Mouse (Mus musculus) spleen, adult 2 months (tissue): ENCODE data around the gene Lyst.

ENCODE experiments used
- CTCF ChIP-seq: fragments of 200-500 bp; IDR thresholded peaks from 2 replicates; pipeline ENCODE4 v1.5.1; 2011; ENCODE audit warnings: mild to moderate bottlenecking, inconsistent platforms; ENCODE audit not compliant: insufficient read depth, insufficient read length, insufficient replicate concordance; ENCODE audit errors: extremely low read depth
- POLR2A ChIP-seq: fragments of 200-500 bp; IDR thresholded peaks from 2 replicates; pipeline ENCODE4 v1.6.1; 2011; ENCODE audit warnings: low read depth, low read length, inconsistent platforms

DNA sequence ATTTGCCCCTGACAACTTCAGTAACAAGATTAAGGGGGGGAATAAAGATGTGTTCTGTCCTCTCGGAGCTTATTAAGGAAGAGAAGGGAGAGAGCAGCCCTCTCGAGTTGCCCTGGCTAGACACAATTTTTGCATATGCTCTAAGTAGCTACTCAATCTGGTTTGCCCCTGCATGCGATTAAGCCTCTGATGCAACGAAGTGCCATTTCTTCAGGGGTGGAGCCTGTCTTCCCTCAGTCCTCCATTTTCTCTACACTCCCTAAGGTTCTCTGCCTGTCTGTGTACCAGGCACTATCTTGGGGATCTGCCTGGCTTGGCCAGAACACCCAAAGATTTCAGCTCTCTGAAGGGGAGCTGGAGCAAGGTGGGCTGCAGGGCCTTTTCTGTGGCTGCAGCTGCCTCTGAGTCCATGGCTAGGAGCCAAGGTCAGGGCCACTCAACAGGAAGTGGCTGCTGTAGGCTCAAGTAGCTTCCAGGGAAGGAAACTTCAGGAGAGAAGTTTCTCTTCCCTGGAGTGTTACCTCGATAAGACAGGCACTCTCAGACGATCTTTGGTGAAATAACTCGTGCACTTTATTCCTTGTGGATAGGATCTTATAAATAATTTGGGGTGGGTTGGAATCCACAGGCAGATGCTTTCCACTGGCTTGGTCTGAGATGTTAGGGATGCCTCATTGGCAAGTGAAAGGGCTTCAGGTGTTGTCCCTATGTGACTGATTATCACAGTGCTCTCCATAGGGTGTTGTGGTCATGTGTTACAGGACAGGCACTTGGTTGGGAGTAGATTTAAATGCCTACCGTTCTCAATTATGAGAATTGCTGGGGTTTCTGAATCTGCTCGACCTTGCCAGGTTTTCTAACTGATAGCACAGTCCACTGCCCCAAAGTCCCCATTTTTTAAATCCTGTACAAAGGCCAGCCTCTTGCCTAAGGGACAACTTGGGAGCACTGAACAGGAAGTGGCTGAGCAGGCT, 40.2 kb upstream of the Lyst start:
- TF ChIP-seq CTCF (no peak), POLR2A (no peak)
